Mouse (Mus musculus): ENCODE data around the gene Smarcd3. TPM values are rescaled to one million over a fixed set of nuclear protein-coding genes. Genes with fewer than 3 reads are reported as not detected.
"Not testable (repeated sequence)": the region's sequence is repeated elsewhere in the genome, so short reads cannot be mapped to it uniquely, and the experiment has no call there.

Gene Smarcd3
- polyA plus RNA-seq, 1 experiment from 2014 or later: 74.7 TPM

GRCm38 (mm10) chr5:24578109-24578963 lies 45.9 kb downstream of the Smarcd3 start:
- no peak for ATAC-seq (ENCODE audit: insufficient number of reproducible peaks, insufficient read depth, low FRiP score, low TSS enrichment)
- Histone ChIP-seq H3K9ac (peak overlapping the region; percentile 50), H3K27ac (peak overlapping the region; percentile 78), H3K4me1 (peaks cover 8% of the 10 kb centered on the region), H3K4me2 (replicated peaks) (peak overlapping the region; percentile 78), H3K9me3 (no peaks in the 10 kb centered on the region), H3K4me3 (peak overlapping the region; percentile 83), H3K27me3 (no peaks in the 10 kb centered on the region), H3K36me3 (peaks cover 19% of the 10 kb centered on the region)
- WGBS: 71% methylated on average over 6 of the region's 6 CpGs

- H3K9ac ChIP-seq: peak within 1 kb of the TSS; percentile 79
- H3K4me1 ChIP-seq: peaks cover 8% of the 10 kb centered on the region
- ATAC-seq (ENCODE audit: insufficient number of reproducible peaks, insufficient read depth, low FRiP score, low TSS enrichment): peak; percentile 97
- WGBS: under 1% methylated on average over 48 of the region's 48 CpGs
- peaks cover 29% of the 10 kb centered on the region for H3K36me3 ChIP-seq
- H3K9me3 ChIP-seq: no peaks in the 10 kb centered on the region
- peak within 1 kb of the TSS; percentile 78 for H3K27ac ChIP-seq
- peak within 1 kb of the TSS; percentile 83 for H3K4me3 ChIP-seq
- peak within 1 kb of the TSS; percentile 78 for H3K4me2 ChIP-seq (replicated peaks)
- no peaks in the 10 kb centered on the region for H3K27me3 ChIP-seq
Observed at GRCm38 (mm10) chr5:24577183-24577929, 46.9 kb downstream of the Smarcd3 start, which contains the start of gene Abcf2. TSS of gene Abcf2 (minus strand) at chr5:24577467.

- ATAC-seq (ENCODE audit: insufficient number of reproducible peaks, insufficient read depth, low FRiP score, low TSS enrichment): no peak
- Histone ChIP-seq H3K27me3 (no peaks in the 10 kb centered on the region), H3K9me3 (no peaks in the 10 kb centered on the region), H3K4me3 (peak overlapping the region; percentile 83), H3K36me3 (peaks cover 35% of the 10 kb centered on the region), H3K4me1 (peaks cover 8% of the 10 kb centered on the region), H3K9ac (peak overlapping the region; percentile 79), H3K27ac (peak overlapping the region; percentile 78), H3K4me2 (replicated peaks) (peak overlapping the region; percentile 78)
- WGBS: under 1% methylated on average over 32 of the region's 32 CpGs
Observed at GRCm38 (mm10) chr5:24576801-24577182, 47.4 kb downstream of the Smarcd3 start.

- Histone ChIP-seq H3K4me2 (replicated peaks) (peak overlapping the region; percentile 78), H3K36me3 (peaks cover 43% of the 10 kb centered on the region), H3K27me3 (no peaks in the 10 kb centered on the region), H3K4me3 (peak overlapping the region; percentile 83; the same call in 1 of the 2 replicates), H3K4me1 (peaks cover 8% of the 10 kb centered on the region), H3K9ac (peak overlapping the region; percentile 79), H3K27ac (no peak overlapping the region), H3K9me3 (no peaks in the 10 kb centered on the region)
- ATAC-seq (ENCODE audit: insufficient number of reproducible peaks, insufficient read depth, low FRiP score, low TSS enrichment): no peak
- 84% methylated on average over 1 of the region's 1 CpGs for WGBS
Observed at GRCm38 (mm10) chr5:24575948-24576347, 48.3 kb downstream of the Smarcd3 start.

- no peak for ATAC-seq (ENCODE audit: insufficient number of reproducible peaks, insufficient read depth, low FRiP score, low TSS enrichment)
- no peaks in the 10 kb centered on the region; the same call in 1 of the 2 replicates for H3K27me3 ChIP-seq
Observed at GRCm38 (mm10) chr5:24556709-24557108, 67.5 kb downstream of the Smarcd3 start, which contains the start of gene 4931409K22Rik. TSS of gene 4931409K22Rik (minus strand) at chr5:24556809.

GRCm38 (mm10) chr5:24555335-24555734 lies 68.9 kb downstream of the Smarcd3 start:
- peaks cover 32% of the 10 kb centered on the region for H3K4me1 ChIP-seq
- WGBS: 96% methylated on average over 7 of the region's 7 CpGs
- not testable (repeated sequence) for H3K9ac ChIP-seq; H3K4me3 ChIP-seq; H3K9me3 ChIP-seq; H3K27ac ChIP-seq; ATAC-seq (ENCODE audit: insufficient number of reproducible peaks, insufficient read depth, low FRiP score, low TSS enrichment); H3K36me3 ChIP-seq; H3K27me3 ChIP-seq; H3K4me2 ChIP-seq (replicated peaks)

More at GRCm38 (mm10) chr5:24556709-24557108, 67.5 kb downstream of the Smarcd3 start, which contains the start of gene 4931409K22Rik:
- Histone ChIP-seq H3K27ac (no peak within 1 kb of the TSS), H3K9me3 (no peaks in the 10 kb centered on the region), H3K9ac (no peak within 1 kb of the TSS), H3K36me3 (no peaks in the 10 kb centered on the region), H3K4me3 (no peak within 1 kb of the TSS), H3K4me1 (peaks cover 20% of the 10 kb centered on the region), H3K4me2 (replicated peaks) (no peak within 1 kb of the TSS)
- 76% methylated on average over 2 of the region's 2 CpGs for WGBS

GRCm38 (mm10) chr5:24553621-24554244 lies 70.5 kb downstream of the Smarcd3 start:
- Histone ChIP-seq H3K27ac (no peak overlapping the region), H3K36me3 (no peaks in the 10 kb centered on the region), H3K9ac (no peak overlapping the region), H3K4me3 (no peak overlapping the region), H3K27me3 (no peaks in the 10 kb centered on the region; the same call in none of the 2 replicates), H3K9me3 (no peaks in the 10 kb centered on the region), H3K4me2 (replicated peaks) (no peak overlapping the region), H3K4me1 (peaks cover 32% of the 10 kb centered on the region)
- 39% methylated on average over 5 of the region's 5 CpGs for WGBS
- ATAC-seq (ENCODE audit: insufficient number of reproducible peaks, insufficient read depth, low FRiP score, low TSS enrichment): no peak

- 60% methylated on average over 2 of the region's 2 CpGs for WGBS
- no peak overlapping the region for H3K4me3 ChIP-seq
- no peak; the same call in 1 of the 2 replicates for ATAC-seq (ENCODE audit: insufficient number of reproducible peaks, insufficient read depth, low FRiP score, low TSS enrichment)
- no peaks in the 10 kb centered on the region for H3K9me3 ChIP-seq
- no peak overlapping the region for H3K9ac ChIP-seq
- H3K27ac ChIP-seq: no peak overlapping the region
- H3K4me2 ChIP-seq (replicated peaks): peak overlapping the region; percentile 35
- peaks cover 32% of the 10 kb centered on the region for H3K4me1 ChIP-seq
- H3K27me3 ChIP-seq: no peaks in the 10 kb centered on the region; the same call in none of the 2 replicates
- no peaks in the 10 kb centered on the region for H3K36me3 ChIP-seq
Observed at GRCm38 (mm10) chr5:24551317-24551688, 72.9 kb downstream of the Smarcd3 start.

- peak; percentile 43; the same call in 1 of the 2 replicates for ATAC-seq (ENCODE audit: insufficient number of reproducible peaks, insufficient read depth, low FRiP score, low TSS enrichment)
- Histone ChIP-seq H3K27ac (no peak overlapping the region), H3K27me3 (no peaks in the 10 kb centered on the region; the same call in none of the 2 replicates), H3K9me3 (no peaks in the 10 kb centered on the region), H3K4me2 (replicated peaks) (peak overlapping the region; percentile 35), H3K4me1 (peaks cover 32% of the 10 kb centered on the region), H3K4me3 (no peak overlapping the region), H3K36me3 (no peaks in the 10 kb centered on the region), H3K9ac (no peak overlapping the region)
- WGBS: 32% methylated on average over 26 of the region's 26 CpGs
Observed at GRCm38 (mm10) chr5:24550598-24551316, 73.5 kb downstream of the Smarcd3 start.

- Histone ChIP-seq H3K4me3 (no peak overlapping the region), H3K27me3 (no peaks in the 10 kb centered on the region), H3K27ac (no peak overlapping the region), H3K36me3 (no peaks in the 10 kb centered on the region), H3K4me1 (peaks cover 16% of the 10 kb centered on the region), H3K9me3 (no peaks in the 10 kb centered on the region), H3K9ac (no peak overlapping the region), H3K4me2 (replicated peaks) (no peak overlapping the region)
- no peak for ATAC-seq (ENCODE audit: insufficient number of reproducible peaks, insufficient read depth, low FRiP score, low TSS enrichment)
- 77% methylated on average over 7 of the region's 7 CpGs for WGBS
Observed at GRCm38 (mm10) chr5:24542643-24543042, 81.6 kb downstream of the Smarcd3 start.

- Histone ChIP-seq H3K36me3 (no peaks in the 10 kb centered on the region), H3K4me2 (replicated peaks) (peak overlapping the region; percentile 38), H3K27ac (0 out of 2 replicates have a peak overlapping the region, but pooled peaks have one; percentile 57), H3K27me3 (no peaks in the 10 kb centered on the region), H3K9me3 (no peaks in the 10 kb centered on the region), H3K4me1 (peaks cover 16% of the 10 kb centered on the region), H3K4me3 (no peak overlapping the region), H3K9ac (no peak overlapping the region)
- 20% methylated on average over 6 of the region's 6 CpGs for WGBS
- no peak for ATAC-seq (ENCODE audit: insufficient number of reproducible peaks, insufficient read depth, low FRiP score, low TSS enrichment)
Observed at GRCm38 (mm10) chr5:24541144-24541569, 83.1 kb downstream of the Smarcd3 start.
